Mouse (Mus musculus): Measurements from ENCODE around the gene Pxmp4. TPM values are rescaled to one million over a fixed set of nuclear protein-coding genes. Genes with fewer than 3 reads are reported as not detected.

Pxmp4 gene
- polyA plus RNA-seq, 1 experiment from 2014 or later, result 13.8 TPM

- Histone ChIP-seq H3K9me3 (no peaks in the 10 kb centered on the region), H3K4me2 (replicated peaks) (no peak overlapping the region; the same call in 1 of the 2 replicates), H3K9ac (replicated peaks) (no peak overlapping the region), H3K27ac (replicated peaks) (no peak overlapping the region), H3K4me1 (peaks cover 35% of the 10 kb centered on the region), H3K27me3 (peaks cover 44% of the 10 kb centered on the region), H3K36me3 (no peaks in the 10 kb centered on the region), H3K4me3 (no peak overlapping the region)
- 37% methylated on average over 21 of the region's 21 CpGs for WGBS
- no peak for ATAC-seq (ENCODE audit: low FRiP score, low read depth)
Measured at GRCm38 (mm10) chr2:154551927-154552326, 51.6 kb downstream of the Pxmp4 start.

- Histone ChIP-seq H3K36me3 (no peaks in the 10 kb centered on the region), H3K27me3 (peaks cover 44% of the 10 kb centered on the region), H3K27ac (replicated peaks) (0 out of 2 replicates have a peak within 1 kb of the TSS, but pooled peaks have one; percentile 44), H3K9ac (replicated peaks) (no peak within 1 kb of the TSS), H3K4me2 (replicated peaks) (peak within 1 kb of the TSS; percentile 10; the same call in 1 of the 2 replicates), H3K4me3 (no peak within 1 kb of the TSS), H3K9me3 (no peaks in the 10 kb centered on the region), H3K4me1 (peaks cover 32% of the 10 kb centered on the region)
- no peak for ATAC-seq (ENCODE audit: low FRiP score, low read depth)
- WGBS, result 91% methylated on average over 4 of the region's 4 CpGs
Measured at GRCm38 (mm10) chr2:154551476-154551875, 52.0 kb downstream of the Pxmp4 start, which contains the start of gene Actl10. Actl10 (plus strand) TSS chr2:154551776.

GRCm38 (mm10) chr2:154550937-154551336 lies 52.6 kb downstream of the Pxmp4 start:
- Histone ChIP-seq H3K27me3 (peaks cover 44% of the 10 kb centered on the region), H3K27ac (replicated peaks) (no peak overlapping the region), H3K4me3 (no peak overlapping the region), H3K4me1 (peaks cover 32% of the 10 kb centered on the region), H3K9me3 (no peaks in the 10 kb centered on the region), H3K4me2 (replicated peaks) (no peak overlapping the region), H3K9ac (replicated peaks) (no peak overlapping the region), H3K36me3 (no peaks in the 10 kb centered on the region)
- WGBS, result 88% methylated on average over 2 of the region's 2 CpGs
- no peak for ATAC-seq (ENCODE audit: low FRiP score, low read depth)

GRCm38 (mm10) chr2:154549886-154550189 lies 53.7 kb downstream of the Pxmp4 start:
- Histone ChIP-seq H3K4me3 (peak overlapping the region; percentile 39), H3K9me3 (no peaks in the 10 kb centered on the region), H3K4me2 (replicated peaks) (peak overlapping the region; percentile 70), H3K9ac (replicated peaks) (peak overlapping the region; percentile 45), H3K27ac (replicated peaks) (0 out of 2 replicates have a peak overlapping the region, but pooled peaks have one; percentile 7), H3K4me1 (peaks cover 32% of the 10 kb centered on the region), H3K27me3 (peaks cover 44% of the 10 kb centered on the region), H3K36me3 (no peaks in the 10 kb centered on the region)
- 13% methylated on average over 20 of the region's 20 CpGs for WGBS
- ATAC-seq (ENCODE audit: low FRiP score, low read depth), result no peak

GRCm38 (mm10) chr2:154549127-154549885 lies 54.2 kb downstream of the Pxmp4 start:
- peak overlapping the region; percentile 39 for H3K4me3 ChIP-seq
- peaks cover 32% of the 10 kb centered on the region for H3K4me1 ChIP-seq
- 0 out of 2 replicates have a peak overlapping the region, but pooled peaks have one; percentile 7 for H3K27ac ChIP-seq (replicated peaks)
- 2% methylated on average over 48 of the region's 48 CpGs for WGBS
- ATAC-seq (ENCODE audit: low FRiP score, low read depth), result peak; percentile 83
- H3K27me3 ChIP-seq, result peaks cover 44% of the 10 kb centered on the region
- H3K9me3 ChIP-seq, result no peaks in the 10 kb centered on the region
- peak overlapping the region; percentile 70 for H3K4me2 ChIP-seq (replicated peaks)
- peak overlapping the region; percentile 45 for H3K9ac ChIP-seq (replicated peaks)
- H3K36me3 ChIP-seq, result no peaks in the 10 kb centered on the region

GRCm38 (mm10) chr2:154548688-154549087 lies 54.8 kb downstream of the Pxmp4 start:
- Histone ChIP-seq H3K9me3 (no peaks in the 10 kb centered on the region), H3K4me2 (replicated peaks) (peak overlapping the region; percentile 70; the same call in 1 of the 2 replicates), H3K9ac (replicated peaks) (no peak overlapping the region), H3K4me1 (peaks cover 32% of the 10 kb centered on the region), H3K4me3 (no peak overlapping the region), H3K36me3 (no peaks in the 10 kb centered on the region), H3K27ac (replicated peaks) (no peak overlapping the region), H3K27me3 (peaks cover 44% of the 10 kb centered on the region)
- no peak for ATAC-seq (ENCODE audit: low FRiP score, low read depth)
- 51% methylated on average over 3 of the region's 3 CpGs for WGBS

GRCm38 (mm10) chr2:154546711-154547110 lies 56.8 kb downstream of the Pxmp4 start, which contains the start of gene 1700003F12Rik:
1700003F12Rik (plus strand) TSS chr2:154547085.
- ATAC-seq (ENCODE audit: low FRiP score, low read depth), result no peak
- no peaks in the 10 kb centered on the region for H3K36me3 ChIP-seq

GRCm38 (mm10) chr2:154543567-154544347 lies 59.8 kb downstream of the Pxmp4 start:
- Histone ChIP-seq H3K9me3 (no peaks in the 10 kb centered on the region), H3K4me1 (peaks cover 7% of the 10 kb centered on the region; the same call in 1 of the 2 replicates), H3K27me3 (0 out of 2 replicates have a peak, but pooled peaks cover 4% of the 10 kb centered on the region), H3K36me3 (0 out of 2 replicates have a peak, but pooled peaks cover 1% of the 10 kb centered on the region), H3K4me3 (no peak overlapping the region), H3K9ac (replicated peaks) (no peak overlapping the region), H3K4me2 (replicated peaks) (no peak overlapping the region), H3K27ac (replicated peaks) (peak overlapping the region; percentile 15; the same call in 1 of the 2 replicates)
- ATAC-seq (ENCODE audit: low FRiP score, low read depth), result no peak
- WGBS, result 80% methylated on average over 9 of the region's 9 CpGs

More at GRCm38 (mm10) chr2:154546711-154547110, 56.8 kb downstream of the Pxmp4 start, which contains the start of gene 1700003F12Rik:
- H3K4me1 ChIP-seq, result peaks cover 18% of the 10 kb centered on the region
- no peak within 1 kb of the TSS for H3K27ac ChIP-seq (replicated peaks)
- H3K9me3 ChIP-seq, result no peaks in the 10 kb centered on the region
- H3K4me3 ChIP-seq, result no peak within 1 kb of the TSS
- H3K9ac ChIP-seq (replicated peaks), result no peak within 1 kb of the TSS
- peaks cover 34% of the 10 kb centered on the region for H3K27me3 ChIP-seq
- no peak within 1 kb of the TSS for H3K4me2 ChIP-seq (replicated peaks)
- 91% methylated on average over 10 of the region's 10 CpGs for WGBS

GRCm38 (mm10) chr2:154541630-154542029 lies 61.9 kb downstream of the Pxmp4 start:
- H3K4me2 ChIP-seq (replicated peaks), result no peak overlapping the region
- no peak overlapping the region for H3K27ac ChIP-seq (replicated peaks)
- peaks cover 4% of the 10 kb centered on the region; the same call in 1 of the 2 replicates for H3K4me1 ChIP-seq
- H3K4me3 ChIP-seq, result no peak overlapping the region
- no peaks in the 10 kb centered on the region for H3K27me3 ChIP-seq
- no peaks in the 10 kb centered on the region for H3K9me3 ChIP-seq
- H3K36me3 ChIP-seq, result peaks cover 19% of the 10 kb centered on the region; the same call in 1 of the 2 replicates
- 83% methylated on average over 2 of the region's 2 CpGs for WGBS
- no peak overlapping the region for H3K9ac ChIP-seq (replicated peaks)
- ATAC-seq (ENCODE audit: low FRiP score, low read depth), result no peak

GRCm38 (mm10) chr2:154539720-154540119 lies 63.8 kb downstream of the Pxmp4 start:
- Histone ChIP-seq H3K9ac (replicated peaks) (no peak overlapping the region), H3K4me3 (no peak overlapping the region), H3K4me2 (replicated peaks) (no peak overlapping the region), H3K27me3 (no peaks in the 10 kb centered on the region), H3K9me3 (no peaks in the 10 kb centered on the region), H3K4me1 (peaks cover 4% of the 10 kb centered on the region; the same call in 1 of the 2 replicates), H3K27ac (replicated peaks) (no peak overlapping the region; the same call in 1 of the 2 replicates), H3K36me3 (peaks cover 36% of the 10 kb centered on the region)
- 81% methylated on average over 3 of the region's 3 CpGs for WGBS
- no peak for ATAC-seq (ENCODE audit: low FRiP score, low read depth)

GRCm38 (mm10) chr2:154538710-154539109 lies 64.8 kb downstream of the Pxmp4 start:
- no peak overlapping the region for H3K4me3 ChIP-seq
- ATAC-seq (ENCODE audit: low FRiP score, low read depth), result no peak

More at GRCm38 (mm10) chr2:154538710-154539109, 64.8 kb downstream of the Pxmp4 start:
- peak overlapping the region; percentile 50 for H3K27ac ChIP-seq (replicated peaks)
- 62% methylated on average over 3 of the region's 3 CpGs for WGBS
- no peak overlapping the region for H3K4me2 ChIP-seq (replicated peaks)
- peaks cover 43% of the 10 kb centered on the region for H3K36me3 ChIP-seq
- no peak overlapping the region for H3K9ac ChIP-seq (replicated peaks)
- H3K9me3 ChIP-seq, result no peaks in the 10 kb centered on the region
- no peaks in the 10 kb centered on the region for H3K27me3 ChIP-seq
- peaks cover 4% of the 10 kb centered on the region; the same call in 1 of the 2 replicates for H3K4me1 ChIP-seq

All from midbrain, embryonic 12.5 days (tissue).